Mouse (Mus musculus): Measurements from ENCODE around the gene Rbpms2.

Gene Rbpms2

DNA sequence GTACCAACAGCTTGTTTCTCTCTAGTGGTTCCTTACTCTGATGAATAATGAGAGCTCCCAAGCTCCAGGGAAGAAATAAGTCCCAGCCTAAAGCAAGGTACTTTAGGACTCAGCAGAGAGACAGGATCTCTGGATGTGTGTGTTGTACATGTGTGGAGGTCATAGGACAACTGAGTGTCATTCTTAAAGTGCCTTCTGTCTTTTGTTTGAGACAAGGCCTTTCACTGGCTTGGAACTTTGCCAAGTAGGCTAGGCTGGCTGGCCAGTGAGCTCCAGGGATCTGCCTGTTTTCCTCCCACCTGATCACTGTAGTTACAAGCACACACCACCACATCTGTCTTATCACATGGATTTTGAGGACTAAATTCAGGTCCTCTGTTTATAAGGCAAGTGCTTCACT, 66.9 kb downstream of the Rbpms2 start:
- peak; percentile 34 for DNase-seq (ENCODE audit: low read depth, low spot score)

DNA sequence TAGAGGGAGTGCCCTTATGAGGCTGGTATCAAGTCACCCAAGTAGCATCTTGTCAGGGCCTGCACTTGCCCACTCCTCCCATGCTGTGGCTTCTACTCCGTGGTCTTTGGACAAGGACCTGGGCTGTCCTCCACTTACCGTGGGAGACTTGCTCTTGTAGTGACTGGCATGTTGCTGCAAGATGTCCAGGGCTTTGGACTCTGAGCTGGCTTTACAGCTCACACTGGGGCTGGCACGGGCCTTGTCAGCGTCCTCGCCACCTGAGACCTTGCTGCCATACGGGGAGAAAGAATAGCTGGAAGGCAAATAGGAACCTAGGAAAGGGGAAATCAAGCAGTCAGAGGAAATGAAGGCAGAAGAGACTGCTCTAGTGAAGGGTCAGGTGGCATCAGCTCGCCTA, 67.9 kb downstream of the Rbpms2 start:
- DNase-seq (ENCODE audit: low read depth, low spot score): no peak

DNA sequence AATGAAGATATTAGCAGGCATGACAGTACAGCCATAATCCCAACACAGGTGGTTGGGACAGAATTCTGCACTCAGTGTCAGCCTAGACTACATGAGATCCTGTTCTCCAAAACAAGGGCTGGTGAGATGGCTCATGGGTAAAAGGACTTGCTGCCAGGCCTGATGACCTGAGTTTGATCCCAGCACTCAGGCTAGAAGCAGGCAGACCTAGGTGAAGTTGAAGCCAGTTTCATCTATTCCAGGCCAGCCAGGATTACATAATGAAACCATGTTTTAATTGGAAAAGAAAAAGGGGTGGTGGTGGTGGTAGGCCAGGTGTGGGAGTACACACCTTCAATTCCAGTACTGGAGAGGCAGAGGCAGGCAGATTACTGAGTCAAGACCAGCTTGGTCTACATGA, 68.5 kb downstream of the Rbpms2 start:
- DNase-seq (ENCODE audit: low read depth, low spot score): no peak

DNA sequence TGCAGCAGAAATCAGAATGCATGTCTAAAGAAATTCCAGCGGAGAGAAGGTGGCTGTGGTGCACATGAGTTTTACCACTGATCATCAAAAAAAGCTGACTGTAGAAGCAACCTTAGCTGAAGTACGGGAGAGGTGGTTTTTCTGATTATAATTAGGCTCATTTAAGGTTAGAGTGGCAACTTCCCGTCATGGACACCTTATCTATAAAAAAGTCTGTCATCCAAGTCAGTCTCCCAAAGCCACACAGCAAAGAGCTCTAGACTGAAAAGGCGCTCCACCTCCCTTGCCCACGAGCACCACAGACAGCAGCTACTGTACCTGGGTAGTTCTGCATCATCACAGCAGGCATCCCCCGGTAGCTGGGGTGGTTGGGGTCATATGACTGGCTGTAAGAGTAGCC, 71.1 kb downstream of the Rbpms2 start:
- no peak for DNase-seq (ENCODE audit: low read depth, low spot score)

DNA sequence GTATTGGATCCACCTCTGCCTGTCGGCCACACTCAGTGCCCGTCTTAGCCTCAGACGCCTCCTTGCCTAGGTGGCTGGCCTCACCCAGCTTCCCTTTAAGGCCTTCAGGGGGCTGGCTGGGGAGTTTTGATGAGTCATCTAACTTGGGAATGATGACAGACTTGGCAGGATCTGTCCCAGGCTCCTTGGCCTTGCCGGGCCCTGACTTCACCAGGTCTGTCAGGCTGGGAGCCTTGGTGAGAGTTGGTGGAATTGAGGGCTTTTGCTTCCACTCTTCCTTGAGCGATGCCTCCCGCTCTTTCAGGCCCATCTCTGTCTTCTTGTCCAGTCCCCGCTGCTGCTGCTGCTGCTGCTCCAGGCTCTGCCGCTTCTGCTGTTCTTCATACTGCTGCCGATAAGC, 72.8 kb downstream of the Rbpms2 start:
- DNase-seq (ENCODE audit: low read depth, low spot score): peak; percentile 81

DNA sequence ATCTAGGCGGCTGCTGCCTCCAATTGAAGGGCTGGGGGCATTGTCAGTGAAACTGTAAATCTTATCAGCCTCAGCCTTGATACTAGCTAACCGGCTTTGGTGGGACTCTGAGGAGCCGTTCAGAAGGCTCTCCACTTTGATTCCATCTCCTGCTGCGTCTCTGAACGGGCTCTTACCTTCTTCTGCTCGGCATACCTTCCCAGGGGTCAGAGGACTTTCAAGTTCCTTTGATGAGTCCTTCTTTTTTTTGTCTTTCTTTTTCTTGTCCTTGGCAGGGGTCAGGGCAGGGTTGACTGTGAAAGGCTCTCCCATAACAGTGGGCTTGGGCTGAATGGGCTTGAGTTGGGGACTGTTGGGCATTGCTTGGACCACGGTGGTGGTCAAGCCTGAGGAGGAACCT, 73.8 kb downstream of the Rbpms2 start:
- no peak for DNase-seq (ENCODE audit: low read depth, low spot score)

DNA sequence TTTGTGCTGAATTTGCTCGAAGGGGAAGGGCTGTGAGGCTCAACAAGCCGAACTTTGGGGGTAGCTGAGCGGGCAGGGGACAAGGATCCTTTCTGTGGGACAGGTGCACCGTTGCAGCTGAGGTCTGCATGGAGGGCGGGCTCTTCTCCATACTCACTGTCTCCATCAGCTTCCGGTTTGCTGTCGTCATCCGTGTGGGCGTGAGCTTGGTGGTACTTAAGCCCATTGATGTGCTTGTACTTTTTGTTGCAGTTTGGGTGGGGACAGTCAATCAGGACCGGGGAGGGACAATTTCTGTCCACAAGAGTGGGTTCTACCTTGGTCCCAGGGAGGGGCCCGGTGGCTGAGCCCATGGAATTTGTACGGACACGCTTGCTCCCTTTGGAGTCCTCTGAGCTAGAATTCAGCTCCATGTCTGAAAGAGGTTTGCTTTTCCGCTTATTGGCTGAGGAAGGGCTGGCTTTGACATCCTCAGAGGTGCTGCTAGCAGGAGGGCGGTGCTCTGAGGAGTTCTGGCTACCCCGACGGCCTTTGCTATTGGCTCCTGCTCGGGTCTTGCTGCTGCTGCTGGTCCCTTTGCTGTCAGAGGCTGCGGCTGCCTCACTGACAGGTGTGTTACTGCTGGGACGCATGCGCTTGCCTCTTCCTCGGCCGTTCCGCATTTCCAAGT, 74.6 kb downstream of the Rbpms2 start:
- no peak for DNase-seq (ENCODE audit: low read depth, low spot score)
